Mouse (Mus musculus) kidney, postnatal 36 days (tissue): ENCODE results near the gene Gm21921.
"Not testable (repeated sequence)": the region's sequence is repeated elsewhere in the genome, so short reads cannot be mapped to it uniquely, and the experiment has no call there.

Experiments
- DNase-seq, 2 experiments: peaks; one replicate each; pipeline ENCODE4 v3.0.0; 2021 to 2022; ENCODE audit warnings: mixed read lengths in 2 of 2

The Gm21921 gene

GRCm38 (mm10) chrY:24796143-24796542 is at the start of gene Gm21921:
TSS of gene Gm21921 (minus strand) at chrY:24796243.
- not testable (repeated sequence) for DNase-seq
